Mouse (Mus musculus): ENCODE data around the gene Gemin2. TPM values are rescaled to one million over a fixed set of nuclear protein-coding genes. Genes with fewer than 3 reads are reported as not detected.
"Not testable (repeated sequence)": the region's sequence is repeated elsewhere in the genome, so short reads cannot be mapped to it uniquely, and the experiment has no call there.

Gemin2 gene
- polyA plus RNA-seq, 1 experiment from 2014 or later, result 26.4 TPM

GRCm38 (mm10) chr12:59032101-59032500 lies 18.9 kb downstream of the Gemin2 start:
- H3K9ac ChIP-seq (replicated peaks), result no peak overlapping the region
- H3K27ac ChIP-seq (replicated peaks), result no peak overlapping the region
- H3K4me1 ChIP-seq, result no peaks in the 10 kb centered on the region
- peaks cover 8% of the 10 kb centered on the region for H3K36me3 ChIP-seq
- no peak overlapping the region for H3K4me3 ChIP-seq
- no peak overlapping the region for H3K4me2 ChIP-seq (replicated peaks)
- 77% methylated on average over 5 of the region's 5 CpGs for WGBS
- H3K9me3 ChIP-seq, result no peaks in the 10 kb centered on the region
- H3K27me3 ChIP-seq, result no peaks in the 10 kb centered on the region
- no peak for ATAC-seq (ENCODE audit: low FRiP score, low read depth)

- no peaks in the 10 kb centered on the region for H3K27me3 ChIP-seq
- H3K4me2 ChIP-seq (replicated peaks), result peak overlapping the region; percentile 32
- H3K9me3 ChIP-seq, result no peaks in the 10 kb centered on the region
- H3K36me3 ChIP-seq, result peaks cover 21% of the 10 kb centered on the region
- peak; percentile 13; the same call in 1 of the 2 replicates for ATAC-seq (ENCODE audit: low FRiP score, low read depth)
- H3K9ac ChIP-seq (replicated peaks), result no peak overlapping the region
- 68% methylated on average over 10 of the region's 10 CpGs for WGBS
- H3K27ac ChIP-seq (replicated peaks), result peak overlapping the region; percentile 70
- peak overlapping the region; percentile 20; the same call in 1 of the 2 replicates for H3K4me3 ChIP-seq
- H3K4me1 ChIP-seq, result 0 out of 2 replicates have a peak, but pooled peaks cover 3% of the 10 kb centered on the region
These were observed 26.2 kb downstream of the Gemin2 start for GRCm38 (mm10) chr12:59039162-59039970.

- 3% methylated on average over 23 of the region's 23 CpGs for WGBS
- peak; percentile 87 for ATAC-seq (ENCODE audit: low FRiP score, low read depth)
- H3K9ac ChIP-seq (replicated peaks), result no peak overlapping the region
- peaks cover 30% of the 10 kb centered on the region for H3K36me3 ChIP-seq
- no peaks in the 10 kb centered on the region for H3K9me3 ChIP-seq
- H3K4me2 ChIP-seq (replicated peaks), result peak overlapping the region; percentile 32
- H3K4me3 ChIP-seq, result peak overlapping the region; percentile 20
- H3K4me1 ChIP-seq, result 0 out of 2 replicates have a peak, but pooled peaks cover 3% of the 10 kb centered on the region
- peak overlapping the region; percentile 70 for H3K27ac ChIP-seq (replicated peaks)
- H3K27me3 ChIP-seq, result no peaks in the 10 kb centered on the region
These were observed 27.0 kb downstream of the Gemin2 start for GRCm38 (mm10) chr12:59039971-59040844.

- Histone ChIP-seq H3K27me3 (no peaks in the 10 kb centered on the region), H3K36me3 (peaks cover 35% of the 10 kb centered on the region), H3K4me3 (no peak overlapping the region), H3K9ac (replicated peaks) (no peak overlapping the region), H3K27ac (replicated peaks) (peak overlapping the region; percentile 31; the same call in 1 of the 2 replicates), H3K4me2 (replicated peaks) (no peak overlapping the region), H3K4me1 (0 out of 2 replicates have a peak, but pooled peaks cover 3% of the 10 kb centered on the region), H3K9me3 (no peaks in the 10 kb centered on the region)
- ATAC-seq (ENCODE audit: low FRiP score, low read depth), result no peak
- 28% methylated on average over 7 of the region's 7 CpGs for WGBS
These were observed 27.7 kb downstream of the Gemin2 start for GRCm38 (mm10) chr12:59040851-59041250.

- Histone ChIP-seq H3K36me3 (peaks cover 43% of the 10 kb centered on the region), H3K27ac (replicated peaks) (no peak overlapping the region)
- 91% methylated on average over 3 of the region's 3 CpGs for WGBS
These were observed 39.3 kb downstream of the Gemin2 start for GRCm38 (mm10) chr12:59052470-59052869.

GRCm38 (mm10) chr12:59053166-59053565 lies 40.0 kb downstream of the Gemin2 start:
- 91% methylated on average over 5 of the region's 5 CpGs for WGBS
- ATAC-seq (ENCODE audit: low FRiP score, low read depth), result no peak
- peaks cover 40% of the 10 kb centered on the region for H3K36me3 ChIP-seq
- H3K27ac ChIP-seq (replicated peaks), result no peak overlapping the region
- no peak overlapping the region for H3K4me2 ChIP-seq (replicated peaks)
- H3K9me3 ChIP-seq, result no peaks in the 10 kb centered on the region
- no peaks in the 10 kb centered on the region for H3K27me3 ChIP-seq
- H3K9ac ChIP-seq (replicated peaks), result no peak overlapping the region
- H3K4me1 ChIP-seq, result no peaks in the 10 kb centered on the region
- no peak overlapping the region for H3K4me3 ChIP-seq

More at GRCm38 (mm10) chr12:59052470-59052869, 39.3 kb downstream of the Gemin2 start:
- no peak overlapping the region for H3K4me3 ChIP-seq
- H3K27me3 ChIP-seq, result no peaks in the 10 kb centered on the region
- H3K4me1 ChIP-seq, result no peaks in the 10 kb centered on the region
- H3K9ac ChIP-seq (replicated peaks), result no peak overlapping the region
- no peak for ATAC-seq (ENCODE audit: low FRiP score, low read depth)
- H3K9me3 ChIP-seq, result no peaks in the 10 kb centered on the region
- no peak overlapping the region for H3K4me2 ChIP-seq (replicated peaks)

GRCm38 (mm10) chr12:59053976-59054375 lies 40.8 kb downstream of the Gemin2 start:
- no peaks in the 10 kb centered on the region for H3K4me1 ChIP-seq
- no peaks in the 10 kb centered on the region for H3K27me3 ChIP-seq
- H3K9me3 ChIP-seq, result no peaks in the 10 kb centered on the region
- H3K4me2 ChIP-seq (replicated peaks), result no peak overlapping the region
- ATAC-seq (ENCODE audit: low FRiP score, low read depth), result no peak
- no peak overlapping the region for H3K9ac ChIP-seq (replicated peaks)
- peaks cover 33% of the 10 kb centered on the region for H3K36me3 ChIP-seq
- no peak overlapping the region for H3K4me3 ChIP-seq
- H3K27ac ChIP-seq (replicated peaks), result no peak overlapping the region

GRCm38 (mm10) chr12:59055196-59055850 lies 42.1 kb downstream of the Gemin2 start:
- no peaks in the 10 kb centered on the region for H3K9me3 ChIP-seq
- ATAC-seq (ENCODE audit: low FRiP score, low read depth), result no peak
- no peak overlapping the region for H3K4me3 ChIP-seq
- H3K4me1 ChIP-seq, result peaks cover 10% of the 10 kb centered on the region
- H3K36me3 ChIP-seq, result peaks cover 25% of the 10 kb centered on the region
- H3K27ac ChIP-seq (replicated peaks), result no peak overlapping the region
- H3K9ac ChIP-seq (replicated peaks), result no peak overlapping the region
- 86% methylated on average over 4 of the region's 4 CpGs for WGBS
- H3K27me3 ChIP-seq, result no peaks in the 10 kb centered on the region
- H3K4me2 ChIP-seq (replicated peaks), result no peak overlapping the region

- H3K27ac ChIP-seq (replicated peaks), result no peak overlapping the region
- no peak overlapping the region for H3K4me2 ChIP-seq (replicated peaks)
- peaks cover 25% of the 10 kb centered on the region for H3K36me3 ChIP-seq
- 94% methylated on average over 11 of the region's 11 CpGs for WGBS
- H3K9me3 ChIP-seq, result no peaks in the 10 kb centered on the region
- H3K9ac ChIP-seq (replicated peaks), result no peak overlapping the region
- no peak overlapping the region for H3K4me3 ChIP-seq
- ATAC-seq (ENCODE audit: low FRiP score, low read depth), result no peak
- no peaks in the 10 kb centered on the region for H3K27me3 ChIP-seq
- peaks cover 12% of the 10 kb centered on the region for H3K4me1 ChIP-seq
These were observed 43.0 kb downstream of the Gemin2 start for GRCm38 (mm10) chr12:59056222-59056621.

GRCm38 (mm10) chr12:59058242-59058641 lies 45.0 kb downstream of the Gemin2 start:
- not testable (repeated sequence) for H3K9ac ChIP-seq (replicated peaks); H3K4me2 ChIP-seq (replicated peaks); H3K27ac ChIP-seq (replicated peaks); H3K27me3 ChIP-seq; H3K9me3 ChIP-seq; ATAC-seq (ENCODE audit: low FRiP score, low read depth); H3K4me3 ChIP-seq
- 92% methylated on average over 5 of the region's 5 CpGs for WGBS
- H3K4me1 ChIP-seq, result peaks cover 12% of the 10 kb centered on the region
- H3K36me3 ChIP-seq, result peaks cover 14% of the 10 kb centered on the region

- Histone ChIP-seq H3K27me3 (no peaks in the 10 kb centered on the region), H3K27ac (replicated peaks) (0 out of 2 replicates have a peak overlapping the region, but pooled peaks have one; percentile 89), H3K9ac (replicated peaks) (peak overlapping the region; percentile 95), H3K4me3 (peak overlapping the region; percentile 89), H3K36me3 (peaks cover 12% of the 10 kb centered on the region), H3K4me1 (peaks cover 12% of the 10 kb centered on the region), H3K9me3 (no peaks in the 10 kb centered on the region), H3K4me2 (replicated peaks) (peak overlapping the region; percentile 78)
- ATAC-seq (ENCODE audit: low FRiP score, low read depth), result no peak
- 76% methylated on average over 4 of the region's 4 CpGs for WGBS
These were observed 47.1 kb downstream of the Gemin2 start for GRCm38 (mm10) chr12:59060322-59060721.

Measured in midbrain, embryonic 12.5 days (tissue).